Mouse (Mus musculus) MEL (cell line): ENCODE results near the gene Fam136a. TPM values are rescaled to one million over a fixed set of nuclear protein-coding genes. Genes with fewer than 3 reads are reported as not detected.

Experiments
- DNase-seq: peaks from one replicate; pipeline ENCODE4 v3.0.0; 2011; ENCODE audit warnings: low read depth, low spot score
- H3K27ac ChIP-seq: 2 replicates; pipeline ENCODE4 v1.5.1; 2012; ENCODE audit warnings: low read depth, mild to moderate bottlenecking, control low read depth, low read length, moderate library complexity; ENCODE audit not compliant: control insufficient read depth
- H3K27me3 ChIP-seq, 2 experiments: fragments of 150-350 bp in 1 of 2; sonication (generic) in 1 of 2; 2 replicates each; pipeline ENCODE4 v1.6.1; 2012; ENCODE audit warnings: low read length in 2 of 2, mild to moderate bottlenecking in 2 of 2, improper control_type of control experiment in 1 of 2, moderate library complexity in 1 of 2; ENCODE audit not compliant: insufficient read depth in 2 of 2, control insufficient read depth in 1 of 2
- H3K36me3 ChIP-seq, 2 experiments: 2 replicates each; pipeline ENCODE4 v1.6.1; 2012 to 2014; ENCODE audit warnings: low read length in 2 of 2, improper control_type of control experiment in 1 of 2, inconsistent platforms in 1 of 2, mild to moderate bottlenecking in 1 of 2; ENCODE audit not compliant: insufficient read depth in 2 of 2, control insufficient read depth in 1 of 2
- H3K4me1 ChIP-seq, 2 experiments: fragments of 150-350 bp in 1 of 2; sonication (generic) in 1 of 2; 2 replicates each; pipeline ENCODE4 v1.6.1; 2012; ENCODE audit warnings: low read length in 2 of 2, improper control_type of control experiment in 1 of 2, mild to moderate bottlenecking in 1 of 2; ENCODE audit not compliant: insufficient read depth in 2 of 2, control insufficient read depth in 1 of 2
- H3K4me3 ChIP-seq, 2 experiments: fragments of 150-350 bp in 1 of 2; sonication (generic) in 1 of 2; 2 replicates each; pipeline ENCODE4 v1.5.1; 2012; ENCODE audit warnings: low read depth in 2 of 2, low read length in 2 of 2, mild to moderate bottlenecking in 2 of 2, moderate library complexity in 2 of 2, control low read depth in 1 of 2, improper control_type of control experiment in 1 of 2; ENCODE audit not compliant: control insufficient read depth in 1 of 2, insufficient read depth in 1 of 2
- H3K79me2 ChIP-seq: 2 replicates; pipeline ENCODE4 v1.6.1; 2012; ENCODE audit warnings: mild to moderate bottlenecking, low read length, moderate library complexity; ENCODE audit not compliant: control insufficient read depth, poor library complexity, insufficient read depth
- H3K9ac ChIP-seq: 2 replicates; pipeline ENCODE4 v1.6.1; 2012; ENCODE audit warnings: low read depth, mild to moderate bottlenecking, control low read depth, low read length, moderate library complexity; ENCODE audit not compliant: control insufficient read depth, poor library complexity, severe bottlenecking
- H3K9me3 ChIP-seq: fragments of 150-350 bp; sonication (generic); replicated peaks from 2 replicates; pipeline ENCODE4 v1.6.1; 2012; ENCODE audit warnings: mild to moderate bottlenecking, low read length, improper control_type of control experiment, moderate library complexity; ENCODE audit not compliant: insufficient read depth
- CTCF ChIP-seq, 3 experiments: IDR thresholded peaks in 2 of 3; conservative IDR thresholded peaks in 1 of 3; 2 replicates each; pipeline ENCODE4 v1.5.1; 2011 to 2012; ENCODE audit warnings: low read length in 3 of 3, low read depth in 2 of 3, mild to moderate bottlenecking in 2 of 3, improper control_type of control experiment in 1 of 3, inconsistent platforms in 1 of 3, mixed read lengths in 1 of 3, moderate library complexity in 1 of 3; ENCODE audit not compliant: control insufficient read depth in 1 of 3, insufficient read depth in 1 of 3, poor library complexity in 1 of 3, severe bottlenecking in 1 of 3
- E2F4 ChIP-seq: IDR thresholded peaks from 2 replicates; pipeline ENCODE4 v1.6.1; 2011; ENCODE audit warnings: low read depth, low read length, improper control_type of control experiment, borderline replicate concordance
- ELF1 ChIP-seq: IDR thresholded peaks from 2 replicates; pipeline ENCODE4 v1.6.1; 2014; ENCODE audit warnings: low read depth, mild to moderate bottlenecking, inconsistent platforms, low read length, improper control_type of control experiment, moderate library complexity
- EP300 ChIP-seq, 2 experiments: IDR thresholded peaks; 2 replicates each; pipeline ENCODE4 v1.6.1; 2011; ENCODE audit warnings: improper control_type of control experiment in 2 of 2, low read length in 2 of 2, low read depth in 1 of 2, mild to moderate bottlenecking in 1 of 2
- ETS1 ChIP-seq: IDR thresholded peaks from 2 replicates; pipeline ENCODE4 v1.6.1; 2012; ENCODE audit warnings: low read depth, mild to moderate bottlenecking, inconsistent platforms, low read length, improper control_type of control experiment, moderate library complexity
- GABPA ChIP-seq: IDR thresholded peaks from 2 replicates; pipeline ENCODE4 v1.6.1; 2012; ENCODE audit warnings: low read depth, mild to moderate bottlenecking, inconsistent platforms, low read length, improper control_type of control experiment, moderate library complexity
- GATA1 ChIP-seq: IDR thresholded peaks from 2 replicates; pipeline ENCODE4 v1.6.1; 2011; ENCODE audit warnings: low read depth, low read length, improper control_type of control experiment
- JUND ChIP-seq: IDR thresholded peaks from 2 replicates; pipeline ENCODE4 v1.6.1; 2011; ENCODE audit warnings: low read depth, mild to moderate bottlenecking, improper control_type of control experiment, low read length
- KAT2A ChIP-seq: conservative IDR thresholded peaks from 2 replicates; pipeline ENCODE4 v1.6.1; 2012; ENCODE audit warnings: low read depth, low read length, improper control_type of control experiment, inconsistent platforms
- MAFK ChIP-seq: IDR thresholded peaks from 2 replicates; pipeline ENCODE4 v1.6.1; 2011; ENCODE audit warnings: low read depth, mild to moderate bottlenecking, low read length, improper control_type of control experiment, borderline replicate concordance
- MXI1 ChIP-seq: IDR thresholded peaks from 2 replicates; pipeline ENCODE4 v1.6.1; 2011; ENCODE audit warnings: mild to moderate bottlenecking, low read depth, low read length, improper control_type of control experiment
- MYB ChIP-seq: IDR thresholded peaks from 2 replicates; pipeline ENCODE4 v1.6.1; 2011; ENCODE audit warnings: mild to moderate bottlenecking, low read depth, low read length, improper control_type of control experiment
- MYC ChIP-seq: IDR thresholded peaks from 2 replicates; pipeline ENCODE4 v1.6.1; 2011; ENCODE audit warnings: low read depth, mild to moderate bottlenecking, low read length, improper control_type of control experiment, moderate library complexity
- NELFE ChIP-seq: IDR thresholded peaks from 2 replicates; pipeline ENCODE4 v1.6.1; 2011; ENCODE audit warnings: low read depth, low read length, improper control_type of control experiment
- POLR2A ChIP-seq, 2 experiments: IDR thresholded peaks; 2 replicates each; pipeline ENCODE4 v1.6.1; 2011 to 2012; ENCODE audit warnings: low read length in 2 of 2, mild to moderate bottlenecking in 2 of 2, control low read depth in 1 of 2, improper control_type of control experiment in 1 of 2, low read depth in 1 of 2, moderate library complexity in 1 of 2; ENCODE audit not compliant: control insufficient read depth in 1 of 2, insufficient read depth in 1 of 2, poor library complexity in 1 of 2
- RAD21 ChIP-seq: IDR thresholded peaks from 2 replicates; pipeline ENCODE4 v1.6.1; 2011; ENCODE audit warnings: mild to moderate bottlenecking, low read depth, low read length, improper control_type of control experiment
- RCOR1 ChIP-seq: IDR thresholded peaks from 2 replicates; pipeline ENCODE4 v1.6.1; 2012; ENCODE audit warnings: low read depth, mild to moderate bottlenecking, inconsistent platforms, low read length, improper control_type of control experiment
- SIN3A ChIP-seq: IDR thresholded peaks from 2 replicates; pipeline ENCODE4 v1.6.1; 2012; ENCODE audit warnings: low read length, improper control_type of control experiment, inconsistent platforms
- TBP ChIP-seq: IDR thresholded peaks from 2 replicates; pipeline ENCODE4 v1.8.0; 2011; ENCODE audit warnings: low read depth, low read length, improper control_type of control experiment
- TCF12 ChIP-seq: IDR thresholded peaks from 2 replicates; pipeline ENCODE4 v1.6.1; 2014; ENCODE audit warnings: low read depth, mild to moderate bottlenecking, inconsistent platforms, low read length, improper control_type of control experiment, moderate library complexity
- USF2 ChIP-seq, 2 experiments: IDR thresholded peaks; 2 replicates each; pipeline ENCODE4 v1.6.1; 2011 to 2012; ENCODE audit warnings: improper control_type of control experiment in 2 of 2, low read length in 2 of 2, borderline replicate concordance in 1 of 2, inconsistent platforms in 1 of 2, low read depth in 1 of 2, mild to moderate bottlenecking in 1 of 2; ENCODE audit not compliant: insufficient read depth in 1 of 2
- polyA plus RNA-seq, 2 experiments: library from polyadenylated mRNA; stranded (reverse) in 1 of 2; unstranded in 1 of 2; fragments of >175 nt in 1 of 2; fragments of >200 nt in 1 of 2; gene quantifications; 2 replicates each; pipeline versions ENCODE4 v1.2.1 to v1.2.4; 2012; ENCODE audit warnings: low replicate concordance in 2 of 2, low read depth in 1 of 2; ENCODE audit not compliant: insufficient read length in 2 of 2, insufficient read depth in 1 of 2, missing spikeins in 1 of 2
- total RNA-seq: library from RNA; depleted of rRNA; stranded (reverse); fragments of 300-350 nt; gene quantifications from 2 replicates; pipeline ENCODE4 v1.2.3, GENCODE M21; 2012

The Fam136a gene
- total and polyA plus RNA-seq, 3 experiments = 53.0 to 89.2 TPM; not detected in 1

- peaks cover 13% of the 10 kb centered on the region for H3K79me2 ChIP-seq
- H3K36me3 ChIP-seq = peaks cover 0 to 13% of the 10 kb centered on the region in 2 experiments; a peak in 2 of 4 replicates
- H3K27me3 ChIP-seq = no peaks in the 10 kb centered on the region
- peak overlapping the region; percentile 41 for H3K27ac ChIP-seq
- no peaks in the 10 kb centered on the region for H3K9me3 ChIP-seq
- H3K4me1 ChIP-seq = peaks cover 0 to 14% of the 10 kb centered on the region in 2 experiments; a peak in 2 of 4 replicates
- peak overlapping the region; percentile 77 to 87 for H3K4me3 ChIP-seq
- peak; percentile 50 for DNase-seq
- peak overlapping the region; percentile 86 for H3K9ac ChIP-seq
- TF ChIP-seq MAFK (no peak), E2F4 (no peak), MYC (0 out of 2 replicates have a peak, but pooled peaks have one; percentile 2), GATA1 (peak; percentile 53), CTCF (IDR thresholded peaks at IDR 0.05 in 2 of 3, conservative IDR thresholded peaks at IDR 0.05 in 1 of 3; ENCODE audit: control insufficient read depth in 1 of 3, insufficient read depth in 1 of 3, low read depth in 2 of 3, low read length in 3 of 3, poor library complexity in 1 of 3, severe bottlenecking in 1 of 3) (no peak), MYB (no peak), ELF1 (0 out of 2 replicates have a peak, but pooled peaks have one; percentile 23), RCOR1 (peak; percentile 77), NELFE (no peak), RAD21 (no peak), EP300 (IDR thresholded peaks at IDR 0.05; ENCODE audit: low read depth in 1 of 2, low read length in 2 of 2) (peak in 1 of 2 experiments; percentile 2; a peak in 1 of 4 replicates), MXI1 (peak; percentile 15; the same call in 1 of the 2 replicates), KAT2A (no peak), SIN3A (0 out of 2 replicates have a peak, but pooled peaks have one; percentile 2), POLR2A (IDR thresholded peaks at IDR 0.05; ENCODE audit: control insufficient read depth in 1 of 2, insufficient read depth in 1 of 2, low read depth in 1 of 2, low read length in 2 of 2, poor library complexity in 1 of 2) (no peak), USF2 (IDR thresholded peaks at IDR 0.05; ENCODE audit: borderline replicate concordance in 1 of 2, insufficient read depth in 1 of 2, low read depth in 1 of 2, low read length in 2 of 2) (no peak), JUND (no peak), TCF12 (no peak), ETS1 (peak; percentile 19; the same call in 1 of the 2 replicates), TBP (no peak), GABPA (no peak)
Measured at GRCm38 (mm10) chr6:86366125-86366852, 843 bp downstream of the Fam136a start.
